Mouse (Mus musculus) bone marrow, adult 2 months (tissue): ENCODE data around the gene Ikzf2. TPM values are rescaled to one million over a fixed set of nuclear protein-coding genes. Genes with fewer than 3 reads are reported as not detected.

Experiments used
- H3K27ac ChIP-seq: fragments of 200-500 bp; 2 replicates; pipeline ENCODE4 v1.5.1; 2012; ENCODE audit warnings: low read depth, mild to moderate bottlenecking, control low read depth, inconsistent platforms, low read length; ENCODE audit not compliant: control insufficient read depth, poor library complexity, insufficient read depth
- H3K4me1 ChIP-seq: fragments of 200-500 bp; 2 replicates; pipeline ENCODE4 v1.6.1; 2011; ENCODE audit warnings: low read length; ENCODE audit not compliant: control insufficient read depth, insufficient read depth
- H3K4me3 ChIP-seq: fragments of 200-500 bp; replicated peaks from 2 replicates; pipeline ENCODE3; 2011; ENCODE audit warnings: mild to moderate bottlenecking, low read depth, low read length, control low read depth; ENCODE audit not compliant: control insufficient read depth
- CTCF ChIP-seq: fragments of 200-500 bp; IDR thresholded peaks from 2 replicates; pipeline ENCODE4 v1.5.1; 2011; ENCODE audit warnings: low read length, control low read depth; ENCODE audit not compliant: control insufficient read depth, insufficient read depth
- POLR2A ChIP-seq: fragments of 200-500 bp; IDR thresholded peaks from 2 replicates; pipeline ENCODE4 v1.6.1; 2011; ENCODE audit warnings: low read depth, mild to moderate bottlenecking, control low read depth, low read length, borderline replicate concordance; ENCODE audit not compliant: control insufficient read depth
- WGBS: fragments of 180-500 bp; shearing (Covaris S2); methylation state at CpG from one replicate; pipeline ENCODE4 v1.1.7; 2018; 5-methylcytosine and 5-hydroxymethylcytosine counted together
- polyA plus RNA-seq: library from polyadenylated mRNA; stranded (reverse); fragments of >200 nt; gene quantifications from 2 replicates; pipeline ENCODE4 v1.2.4, GENCODE M21; 2011; ENCODE audit warnings: low replicate concordance; ENCODE audit not compliant: missing spikeins, insufficient read depth, insufficient read length

The Ikzf2 gene
- polyA plus RNA-seq, 1 experiment, result 1.4 TPM

DNA sequence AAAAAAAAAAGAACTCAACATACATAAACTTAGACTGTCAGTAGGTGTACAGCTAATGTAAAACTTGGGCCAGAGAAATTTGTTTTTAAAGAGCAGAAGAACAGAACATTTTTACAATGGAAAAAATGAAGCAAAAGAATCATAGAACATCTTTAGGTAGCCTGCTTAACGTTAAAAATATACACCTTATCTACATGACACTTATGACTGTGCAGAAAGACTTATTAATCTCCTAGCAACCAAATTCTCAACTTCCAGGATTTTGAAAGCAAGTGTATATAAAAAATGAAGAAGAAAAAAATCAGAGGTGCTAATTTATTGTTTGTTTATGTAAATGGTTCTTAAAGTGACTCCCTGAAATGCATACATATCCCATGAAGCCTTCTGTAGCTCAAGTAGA is 86.1 kb downstream of the Ikzf2 start:
- no peak overlapping the region for H3K4me3 ChIP-seq
- 13% methylated on average over 1 of the region's 1 CpGs for WGBS
- H3K27ac ChIP-seq, result no peak overlapping the region
- H3K4me1 ChIP-seq, result no peaks in the 10 kb centered on the region
- TF ChIP-seq CTCF, result no peak
- TF ChIP-seq POLR2A, result no peak

DNA sequence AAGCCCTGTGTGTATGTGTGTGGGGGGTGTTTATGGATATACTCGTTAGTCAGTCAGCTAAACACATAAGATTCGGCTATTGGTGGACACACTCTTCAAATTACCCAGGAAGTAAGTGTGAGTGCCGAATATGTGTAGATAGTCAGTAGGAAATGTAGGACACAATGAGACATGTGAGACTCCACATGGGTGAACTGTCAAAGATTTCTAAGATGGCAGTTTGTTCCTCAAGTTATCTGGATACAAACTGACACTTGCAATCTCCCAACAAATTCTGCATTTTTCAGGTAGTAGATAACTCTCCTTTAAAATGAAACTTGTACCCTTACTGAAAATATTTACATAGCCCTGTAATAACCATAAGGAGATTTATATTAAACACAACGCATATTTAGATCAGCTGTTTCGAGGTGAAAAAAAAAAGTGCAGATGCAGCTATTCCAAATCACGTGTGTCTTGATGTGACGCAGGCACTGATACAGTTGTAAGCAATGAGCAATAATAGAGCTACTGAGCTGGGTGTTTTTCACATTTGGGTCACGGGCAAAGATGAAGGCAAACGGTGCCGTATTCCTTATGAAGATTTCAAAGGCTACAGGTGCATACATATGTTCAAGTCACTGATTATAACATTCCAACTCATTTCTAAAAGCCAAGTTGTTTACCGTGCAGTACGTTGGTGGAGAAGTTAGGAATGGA is 87.8 kb downstream of the Ikzf2 start:
- TF ChIP-seq POLR2A (no peak), CTCF (no peak)
- 87% methylated on average over 12 of the region's 12 CpGs for WGBS

DNA sequence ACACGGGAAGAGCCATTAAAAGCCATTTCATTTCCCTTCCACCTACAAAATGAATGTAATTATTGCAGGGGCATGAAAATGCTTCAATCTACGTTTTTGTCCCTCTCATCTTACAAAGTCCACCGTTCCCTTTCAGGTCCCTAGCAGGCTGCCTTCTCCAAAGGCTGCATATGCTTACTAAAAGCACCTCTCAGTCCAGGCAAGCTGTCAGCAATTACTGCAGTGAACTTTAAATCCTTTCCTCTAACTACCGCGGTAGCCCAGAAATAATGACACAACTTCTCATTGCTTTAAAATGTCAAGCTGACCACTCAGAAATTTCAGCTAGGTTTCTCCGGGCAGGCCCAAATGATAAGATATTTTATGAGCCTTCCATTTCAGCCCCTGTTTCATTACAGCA is 95.2 kb downstream of the Ikzf2 start:
- Histone ChIP-seq H3K27ac (no peak overlapping the region), H3K4me3 (no peak overlapping the region), H3K4me1 (no peaks in the 10 kb centered on the region)
- TF ChIP-seq CTCF (no peak), POLR2A (no peak)
- 46% methylated on average over 6 of the region's 6 CpGs for WGBS

More for the DNA sequence above, 87.8 kb downstream of the Ikzf2 start:
- Histone ChIP-seq H3K4me1 (no peaks in the 10 kb centered on the region), H3K27ac (no peak overlapping the region), H3K4me3 (no peak overlapping the region)

DNA sequence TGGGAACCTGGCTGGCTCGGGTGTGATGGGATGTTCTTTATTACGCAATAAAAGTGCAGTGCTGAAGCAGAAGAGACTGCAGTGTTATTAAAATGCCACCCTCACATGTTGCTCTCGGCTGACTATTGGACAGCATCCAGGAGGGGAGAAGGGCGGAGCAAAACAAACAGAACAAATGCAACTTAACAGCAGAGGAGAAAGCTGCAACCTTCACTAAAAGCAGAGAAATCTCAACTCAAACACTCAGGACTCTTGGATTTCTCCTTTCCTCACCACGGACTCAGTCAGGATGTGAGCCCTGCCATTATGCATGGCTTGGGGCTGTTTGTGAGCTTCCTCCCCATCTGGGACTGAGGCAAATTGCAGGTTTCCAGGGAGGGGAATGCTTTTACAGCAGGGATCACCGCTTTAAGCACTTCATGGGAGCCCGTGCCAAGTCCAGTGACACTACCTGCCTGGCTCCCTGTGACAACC is 95.7 kb downstream of the Ikzf2 start:
- H3K4me1 ChIP-seq, result no peaks in the 10 kb centered on the region
- no peak overlapping the region for H3K4me3 ChIP-seq
- H3K27ac ChIP-seq, result no peak overlapping the region
- TF ChIP-seq CTCF (no peak), POLR2A (no peak)
- WGBS, result 32% methylated on average over 7 of the region's 7 CpGs

DNA sequence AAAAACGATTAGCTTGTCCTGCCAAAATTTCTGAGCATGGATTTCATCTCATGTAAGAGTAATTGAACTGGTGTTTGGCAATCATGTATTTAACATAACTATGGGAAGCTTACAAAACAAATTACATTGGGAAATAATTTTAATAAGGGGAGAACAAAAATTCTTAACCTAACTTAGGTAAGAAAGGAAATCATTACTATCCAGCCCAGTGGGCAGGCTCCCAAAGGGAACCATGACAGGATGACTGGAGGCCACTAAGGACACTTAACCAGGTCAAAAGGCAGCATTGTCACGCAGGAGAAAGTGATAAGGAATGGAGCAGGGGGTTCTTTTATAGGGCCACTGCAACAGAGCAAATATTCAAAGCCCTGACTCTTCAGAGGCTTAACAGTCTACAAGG is 101.5 kb downstream of the Ikzf2 start:
- Histone ChIP-seq H3K4me1 (no peaks in the 10 kb centered on the region), H3K27ac (no peak overlapping the region), H3K4me3 (no peak overlapping the region)
- 67% methylated on average over 2 of the region's 2 CpGs for WGBS
- no peak for TF ChIP-seq POLR2A
- no peak for TF ChIP-seq CTCF

DNA sequence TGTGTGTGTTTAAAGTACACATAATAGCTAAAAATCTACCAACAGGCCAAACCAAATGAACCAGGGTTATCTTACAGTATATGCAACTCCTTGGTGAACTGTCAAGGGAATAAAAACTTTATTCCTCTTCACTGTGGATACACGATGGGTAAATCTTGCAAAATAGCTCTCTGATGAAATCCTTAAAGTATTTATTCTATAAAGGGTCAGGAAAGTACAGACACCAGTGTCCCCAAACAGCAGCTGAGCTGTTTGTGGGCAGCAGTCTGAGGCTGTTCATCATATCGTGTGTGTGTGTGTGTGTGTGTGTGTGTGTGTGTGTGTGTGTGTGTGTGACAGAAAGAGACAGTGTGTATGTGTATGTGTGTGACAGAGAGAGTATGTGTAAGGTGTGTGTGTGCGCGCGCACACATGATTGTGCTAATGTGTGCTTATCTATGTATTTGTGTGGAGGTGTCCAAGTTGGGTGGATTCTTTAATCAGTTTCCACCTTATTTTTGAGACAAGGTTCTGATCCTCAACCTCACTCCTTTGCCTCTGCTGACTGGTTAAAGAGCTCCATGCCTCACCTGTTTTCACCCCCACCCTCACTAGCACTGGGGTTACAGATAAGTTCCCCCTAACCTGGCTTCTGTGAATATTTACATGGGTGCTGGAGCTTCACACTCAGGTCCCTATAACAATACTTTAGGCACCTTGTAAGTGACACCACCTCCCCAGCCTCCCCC is 102.9 kb downstream of the Ikzf2 start:
- Histone ChIP-seq H3K4me3 (no peak overlapping the region), H3K4me1 (no peaks in the 10 kb centered on the region), H3K27ac (no peak overlapping the region)
- 66% methylated on average over 5 of the region's 5 CpGs for WGBS
- TF ChIP-seq POLR2A, result no peak
- no peak for TF ChIP-seq CTCF

DNA sequence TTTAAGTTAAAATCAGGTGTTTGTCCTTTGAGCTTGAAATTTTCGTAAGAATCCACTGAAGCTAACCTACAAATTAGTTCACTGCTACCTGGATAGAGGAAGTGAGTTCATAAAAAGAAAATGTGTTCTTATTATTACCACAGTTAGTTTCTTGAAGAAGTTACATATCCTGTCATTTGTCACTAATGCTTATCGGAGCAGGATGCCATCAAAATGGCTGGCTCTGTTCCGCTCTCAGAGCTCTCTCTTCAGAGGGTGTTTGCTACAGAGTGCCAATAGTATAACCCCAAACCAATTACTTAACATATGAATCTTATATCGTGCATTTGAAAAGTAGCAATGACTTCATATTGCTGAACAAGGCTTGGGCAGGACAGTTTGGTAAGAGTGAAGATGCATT is 108.1 kb downstream of the Ikzf2 start:
- 92% methylated on average over 4 of the region's 4 CpGs for WGBS
- no peaks in the 10 kb centered on the region for H3K4me1 ChIP-seq
- H3K4me3 ChIP-seq, result no peak overlapping the region
- no peak for TF ChIP-seq CTCF
- no peak for TF ChIP-seq POLR2A
- H3K27ac ChIP-seq, result no peak overlapping the region

DNA sequence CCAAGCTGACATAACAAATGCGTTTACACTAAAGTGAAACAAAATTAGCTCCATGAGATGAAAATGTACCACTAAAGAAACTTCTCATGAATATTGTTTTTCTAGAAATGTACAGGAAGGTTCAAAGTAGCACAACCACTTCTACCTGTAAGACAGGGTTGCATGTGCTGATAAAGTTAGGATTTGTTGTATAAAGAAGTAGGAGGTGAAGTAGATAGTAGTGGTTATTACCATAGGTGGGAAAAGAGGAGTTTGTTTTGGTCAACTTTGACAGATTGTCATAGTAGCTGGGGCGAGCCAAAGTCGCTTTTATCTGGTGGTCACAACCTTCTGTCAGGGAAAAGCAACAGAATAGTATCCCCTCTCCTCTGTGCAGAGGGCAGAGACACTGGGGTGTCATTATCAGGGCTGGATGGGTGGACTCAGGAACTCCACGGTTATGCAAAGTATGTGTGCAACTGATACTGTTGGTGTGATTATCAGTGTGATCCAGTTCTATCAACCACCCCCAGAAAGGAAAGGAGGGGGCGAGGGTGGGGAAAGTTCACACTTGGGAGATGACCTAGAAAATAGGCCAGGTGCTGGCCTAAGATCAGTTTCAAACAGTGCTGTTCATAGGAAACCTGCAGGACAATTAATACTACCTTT is 127.5 kb downstream of the Ikzf2 start:
- no peak for TF ChIP-seq CTCF
- TF ChIP-seq POLR2A, result no peak
- H3K27ac ChIP-seq, result no peak overlapping the region
- no peak overlapping the region for H3K4me3 ChIP-seq
- peaks cover 1% of the 10 kb centered on the region; the same call in 1 of the 2 replicates for H3K4me1 ChIP-seq
- WGBS, result 55% methylated on average over 5 of the region's 5 CpGs
